22 mouse cellular contexts compared by ENCODE assay signal in the genomic region with DNA sequence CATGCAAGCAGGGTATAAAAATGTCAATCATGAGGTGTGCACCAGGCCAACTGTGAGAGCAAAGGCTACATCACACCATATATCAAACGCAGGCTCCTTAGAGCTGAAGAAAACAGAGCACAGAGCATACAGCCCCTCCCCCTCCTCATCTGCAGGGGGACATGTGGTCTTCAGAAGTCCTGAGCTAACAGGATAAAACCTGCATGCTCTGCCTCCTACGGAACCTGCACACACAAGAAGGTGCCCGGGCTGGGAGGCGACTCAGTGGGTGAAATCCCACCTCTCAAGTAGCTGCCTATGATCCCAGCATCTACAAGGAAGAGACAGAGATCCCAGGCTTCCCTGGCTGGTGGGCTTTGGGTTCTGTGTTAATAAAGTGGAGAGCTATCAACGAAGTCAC.
DNase-seq lines count a peak whose midpoint lies in the region; ATAC-seq lines count a peak whose summit lies in the region.
"Had no signal": no experiment of that assay in that cellular context is flagged by ENCODE, and none has a peak within 500 bp of the region (broad histone marks: within the 10 kb centered on the region; RNA-seq: fewer than 3 reads in every experiment).

No protein-coding gene starts in this region.

- no peaks in the 10 kb centered on the region for H3K9me3 ChIP-seq in forebrain, embryonic 10.5 days
- H3K9me3 ChIP-seq in forebrain, embryonic 11.5 days (ENCODE audit: control insufficient read depth, low read length): no peaks in the 10 kb centered on the region
- H3K9me3 ChIP-seq in hindbrain, embryonic 15.5 days: no peaks in the 10 kb centered on the region
- no peaks in the 10 kb centered on the region for H3K9me3 ChIP-seq in hindbrain, embryonic 16.5 days (ENCODE audit: control insufficient read depth, low read length)
- H3K9me3 ChIP-seq in neural tube, embryonic 11.5 days (ENCODE audit: control insufficient read depth, low read length): no peaks in the 10 kb centered on the region
- no peaks in the 10 kb centered on the region for H3K9me3 ChIP-seq in neural tube, embryonic 14.5 days (ENCODE audit: control insufficient read depth, low read length)
- H3K9me3 ChIP-seq: forebrain, embryonic 15.5 days; limb, embryonic 13.5 days; liver, embryonic 12.5 days had no signal

- no peak for DNase-seq in forebrain, embryonic 10.5 days (ENCODE audit: extremely low spot score, low spot score)
- DNase-seq in forebrain, embryonic 11.5 days (ENCODE audit: low spot score): no peak
- DNase-seq in neural tube, embryonic 11.5 days (ENCODE audit: low spot score): peak; percentile 18
- DNase-seq in neural tube, embryonic 10.5 days (ENCODE audit: extremely low spot score, low spot score): no peak
- DNase-seq: adrenal gland, postnatal 14 days; cerebellum, adult 9-11 months; gastrocnemius, postnatal 10 days; heart, postnatal 10 days; kidney, postnatal 4 days; lung, adult 18-20 months; lung, postnatal 14 days; thymus, adult 18-20 months; thymus, postnatal 36 days had no signal

- H3K4me3 ChIP-seq in forebrain, embryonic 10.5 days: no peak overlapping the region
- H3K4me3 ChIP-seq in forebrain, embryonic 11.5 days (ENCODE audit: low read depth, low read length): no peak overlapping the region
- H3K4me3 ChIP-seq in hindbrain, embryonic 15.5 days: no peak overlapping the region
- no peak overlapping the region for H3K4me3 ChIP-seq in hindbrain, embryonic 16.5 days (ENCODE audit: low read length)
- no peak overlapping the region for H3K4me3 ChIP-seq in neural tube, embryonic 11.5 days (ENCODE audit: low read depth, low read length)
- no peak overlapping the region for H3K4me3 ChIP-seq in neural tube, embryonic 14.5 days (ENCODE audit: low read depth, low read length)
- H3K4me3 ChIP-seq: forebrain, embryonic 15.5 days; heart, embryonic 12.5 days; limb, embryonic 13.5 days; liver, embryonic 12.5 days had no signal

- ATAC-seq in forebrain, embryonic 11.5 days (replicated peaks; ENCODE audit: low FRiP score): no peak
- 0 out of 2 replicates have a peak, but pooled peaks have one; percentile 40 for ATAC-seq in hindbrain, embryonic 15.5 days (ENCODE audit: low FRiP score, low read depth)
- ATAC-seq in hindbrain, embryonic 16.5 days: no peak
- no peak for ATAC-seq in neural tube, embryonic 11.5 days (ENCODE audit: insufficient read depth, low FRiP score, low TSS enrichment)
- no peak for ATAC-seq in neural tube, embryonic 14.5 days (ENCODE audit: low read depth)
- no peak for ATAC-seq in CD4-positive, CD25-positive, alpha-beta regulatory T cell, adult 4 months
- ATAC-seq: forebrain, embryonic 15.5 days; intestine, postnatal 0 days; liver, embryonic 12.5 days had no signal

- H3K27me3 ChIP-seq in forebrain, embryonic 10.5 days (ENCODE audit: poor library complexity, severe bottlenecking): no peaks in the 10 kb centered on the region
- no peaks in the 10 kb centered on the region for H3K27me3 ChIP-seq in forebrain, embryonic 11.5 days (ENCODE audit: control insufficient read depth, insufficient read depth, low read length)
- H3K27me3 ChIP-seq in hindbrain, embryonic 15.5 days: no peaks in the 10 kb centered on the region
- H3K27me3 ChIP-seq in hindbrain, embryonic 16.5 days (replicated peaks; ENCODE audit: control insufficient read depth, insufficient read depth, low read length): no peaks in the 10 kb centered on the region
- no peaks in the 10 kb centered on the region for H3K27me3 ChIP-seq in neural tube, embryonic 11.5 days (ENCODE audit: control insufficient read depth, insufficient read depth, low read length)
- H3K27me3 ChIP-seq in neural tube, embryonic 14.5 days (ENCODE audit: control insufficient read depth, insufficient read depth, low read length): no peaks in the 10 kb centered on the region
- H3K27me3 ChIP-seq: forebrain, embryonic 15.5 days; heart, embryonic 12.5 days; limb, embryonic 13.5 days; liver, embryonic 12.5 days had no signal

- 0 out of 2 replicates have a peak overlapping the region, but pooled peaks have one; percentile 26 for H3K27ac ChIP-seq in forebrain, embryonic 10.5 days
- H3K27ac ChIP-seq in forebrain, embryonic 11.5 days (ENCODE audit: low read depth, low read length): no peak overlapping the region
- no peak overlapping the region for H3K27ac ChIP-seq in hindbrain, embryonic 15.5 days (replicated peaks)
- H3K27ac ChIP-seq in hindbrain, embryonic 16.5 days (ENCODE audit: low read depth, low read length): no peak overlapping the region
- no peak overlapping the region for H3K27ac ChIP-seq in neural tube, embryonic 11.5 days (ENCODE audit: low read depth, low read length)
- H3K27ac ChIP-seq in neural tube, embryonic 14.5 days (ENCODE audit: low read depth, low read length): 0 out of 2 replicates have a peak overlapping the region, but pooled peaks have one; percentile 30
- H3K27ac ChIP-seq: limb, embryonic 13.5 days; liver, embryonic 12.5 days had no signal

- no peak overlapping the region for H3K9ac ChIP-seq in forebrain, embryonic 11.5 days (ENCODE audit: low read length)
- H3K9ac ChIP-seq in hindbrain, embryonic 15.5 days: no peak overlapping the region
- H3K9ac ChIP-seq in hindbrain, embryonic 16.5 days (ENCODE audit: low read depth, low read length): no peak overlapping the region
- no peak overlapping the region for H3K9ac ChIP-seq in neural tube, embryonic 11.5 days (ENCODE audit: low read length)
- H3K9ac ChIP-seq in neural tube, embryonic 14.5 days (replicated peaks; ENCODE audit: low read depth, low read length): no peak overlapping the region
- H3K9ac ChIP-seq: forebrain, embryonic 15.5 days; heart, embryonic 12.5 days; limb, embryonic 13.5 days; liver, embryonic 12.5 days had no signal

- no peak overlapping the region for H3K4me2 ChIP-seq in forebrain, embryonic 11.5 days (ENCODE audit: low read depth, low read length, severe bottlenecking)
- H3K4me2 ChIP-seq in hindbrain, embryonic 15.5 days: no peak overlapping the region
- no peak overlapping the region for H3K4me2 ChIP-seq in hindbrain, embryonic 16.5 days (ENCODE audit: low read length)
- H3K4me2 ChIP-seq in neural tube, embryonic 11.5 days (ENCODE audit: low read depth): no peak overlapping the region
- no peak overlapping the region for H3K4me2 ChIP-seq in neural tube, embryonic 14.5 days (ENCODE audit: low read depth, low read length)
- H3K4me2 ChIP-seq: forebrain, embryonic 15.5 days; heart, embryonic 12.5 days; limb, embryonic 13.5 days; liver, embryonic 12.5 days had no signal

- peaks cover 20% of the 10 kb centered on the region for H3K4me1 ChIP-seq in forebrain, embryonic 10.5 days
- no peaks in the 10 kb centered on the region for H3K4me1 ChIP-seq in forebrain, embryonic 11.5 days (replicated peaks; ENCODE audit: control insufficient read depth, insufficient read depth, low read length)
- H3K4me1 ChIP-seq in hindbrain, embryonic 15.5 days (replicated peaks): peaks cover 31% of the 10 kb centered on the region
- H3K4me1 ChIP-seq in hindbrain, embryonic 16.5 days (ENCODE audit: control insufficient read depth, insufficient read depth, low read depth, low read length): peaks cover 11% of the 10 kb centered on the region
- peaks cover 4% of the 10 kb centered on the region; the same call in 1 of the 2 replicates for H3K4me1 ChIP-seq in neural tube, embryonic 11.5 days (ENCODE audit: control insufficient read depth, insufficient read depth, low read length)
- H3K4me1 ChIP-seq in neural tube, embryonic 14.5 days (ENCODE audit: control insufficient read depth, insufficient read depth, low read length): peaks cover 5% of the 10 kb centered on the region; the same call in 1 of the 2 replicates
- H3K4me1 ChIP-seq: liver, embryonic 12.5 days had no signal

- no peaks in the 10 kb centered on the region for H3K36me3 ChIP-seq in forebrain, embryonic 10.5 days (replicated peaks)
- no peaks in the 10 kb centered on the region for H3K36me3 ChIP-seq in forebrain, embryonic 11.5 days (ENCODE audit: control insufficient read depth, insufficient read depth, low read length)
- H3K36me3 ChIP-seq in hindbrain, embryonic 15.5 days: no peaks in the 10 kb centered on the region
- H3K36me3 ChIP-seq in hindbrain, embryonic 16.5 days (ENCODE audit: control insufficient read depth, insufficient read depth, low read length): no peaks in the 10 kb centered on the region
- no peaks in the 10 kb centered on the region for H3K36me3 ChIP-seq in neural tube, embryonic 11.5 days (ENCODE audit: control insufficient read depth, insufficient read depth, low read length)
- H3K36me3 ChIP-seq in neural tube, embryonic 14.5 days (ENCODE audit: control insufficient read depth, insufficient read depth, low read length): no peaks in the 10 kb centered on the region
- H3K36me3 ChIP-seq: heart, embryonic 12.5 days; liver, embryonic 12.5 days had no signal

- 85% methylated on average over 5 of the region's 5 CpGs for WGBS in forebrain, embryonic 10.5 days
- 70% methylated on average over 5 of the region's 5 CpGs for WGBS in forebrain, embryonic 11.5 days
- WGBS in hindbrain, embryonic 15.5 days: 76% methylated on average over 5 of the region's 5 CpGs
- WGBS in hindbrain, embryonic 16.5 days: 79% methylated on average over 5 of the region's 5 CpGs
- WGBS in neural tube, embryonic 11.5 days: 65% methylated on average over 5 of the region's 5 CpGs
- WGBS in neural tube, embryonic 14.5 days: 75% methylated on average over 5 of the region's 5 CpGs

Comparison
In these comparisons a context has a peak if more than half of its experiments do, and no peak if none do; other contexts are left out.
1. H3K27ac ChIP-seq: peak in forebrain, embryonic 10.5 days (single experiment) and neural tube, embryonic 14.5 days (single experiment); none in forebrain, embryonic 11.5 days (single experiment), hindbrain, embryonic 15.5 days (single experiment), hindbrain, embryonic 16.5 days (single experiment) and neural tube, embryonic 11.5 days (single experiment).